Mouse (Mus musculus): ENCODE data around the gene Esyt3. TPM values are rescaled to one million over a fixed set of nuclear protein-coding genes. Genes with fewer than 3 reads are reported as not detected.

Esyt3 gene
- total RNA-seq, 2 experiments from 2014 or later = not detected

- no peak for DNase-seq
- intact Hi-C loops (cut with DNase I) = no loop called here
Observed at GRCm38 (mm10) chr9:99357561-99357920, 816 bp downstream of the Esyt3 start.

- no peak for DNase-seq
- intact Hi-C loops (cut with DNase I) = no loop called here
Observed at GRCm38 (mm10) chr9:99355971-99356370, 2.4 kb downstream of the Esyt3 start.

- no peak for DNase-seq
Observed at GRCm38 (mm10) chr9:99354796-99355195, 3.6 kb downstream of the Esyt3 start.

GRCm38 (mm10) chr9:99353390-99353789 lies 5.0 kb downstream of the Esyt3 start:
- DNase-seq = no peak
- intact Hi-C loops (cut with DNase I) = no loop called here

More at GRCm38 (mm10) chr9:99354796-99355195, 3.6 kb downstream of the Esyt3 start:
- intact Hi-C loops (cut with DNase I) = no loop called here

- no peak for DNase-seq
- intact Hi-C loops (cut with DNase I) = no loop called here
Observed at GRCm38 (mm10) chr9:99352964-99353363, 5.4 kb downstream of the Esyt3 start.

GRCm38 (mm10) chr9:99345351-99345792 lies 13.0 kb downstream of the Esyt3 start:
- no peak for DNase-seq
- intact Hi-C loops (cut with DNase I) = no loop called here

- intact Hi-C loops (cut with DNase I) = no loop called here
- DNase-seq = no peak
Observed at GRCm38 (mm10) chr9:99341600-99341999, 16.8 kb downstream of the Esyt3 start.

- DNase-seq = no peak
- intact Hi-C loops (cut with DNase I) = no loop called here
Observed at GRCm38 (mm10) chr9:99340126-99340525, 18.2 kb downstream of the Esyt3 start.

GRCm38 (mm10) chr9:99339182-99339581 lies 19.2 kb downstream of the Esyt3 start:
- intact Hi-C loops (cut with DNase I) = loop anchor here (2.0 kb wide), 1 partner anchor 110 kb away; no protein-coding TSS in a partner anchor

GRCm38 (mm10) chr9:99338293-99338692 lies 20.1 kb downstream of the Esyt3 start:
- intact Hi-C loops (cut with DNase I) = loop anchor here (2.0 kb wide), 1 partner anchor 111 kb away; no protein-coding TSS in a partner anchor
- no peak for DNase-seq

More at GRCm38 (mm10) chr9:99339182-99339581, 19.2 kb downstream of the Esyt3 start:
- DNase-seq = no peak

- intact Hi-C loops (cut with DNase I) = no loop called here
- no peak for DNase-seq
Observed at GRCm38 (mm10) chr9:99336538-99336937, 21.8 kb downstream of the Esyt3 start.

GRCm38 (mm10) chr9:99326881-99327280 lies 31.5 kb downstream of the Esyt3 start:
- intact Hi-C loops (cut with DNase I) = no loop called here
- no peak for DNase-seq

- intact Hi-C loops (cut with DNase I) = no loop called here
- no peak for DNase-seq
Observed at GRCm38 (mm10) chr9:99325961-99326360, 32.4 kb downstream of the Esyt3 start.

- intact Hi-C loops (cut with DNase I) = no loop called here
Observed at GRCm38 (mm10) chr9:99325208-99325929, 33.0 kb downstream of the Esyt3 start.

GRCm38 (mm10) chr9:99320006-99320405 lies 38.4 kb downstream of the Esyt3 start:
- intact Hi-C loops (cut with DNase I) = no loop called here
- DNase-seq = no peak

More at GRCm38 (mm10) chr9:99325208-99325929, 33.0 kb downstream of the Esyt3 start:
- DNase-seq = no peak

- intact Hi-C loops (cut with DNase I) = no loop called here
- DNase-seq = no peak
Observed at GRCm38 (mm10) chr9:99319343-99319951, 38.9 kb downstream of the Esyt3 start.

GRCm38 (mm10) chr9:99306226-99306625 lies 52.1 kb downstream of the Esyt3 start:
- intact Hi-C loops (cut with DNase I) = no loop called here

GRCm38 (mm10) chr9:99304296-99304695 lies 54.1 kb downstream of the Esyt3 start:
- no peak for DNase-seq
- intact Hi-C loops (cut with DNase I) = no loop called here

More at GRCm38 (mm10) chr9:99306226-99306625, 52.1 kb downstream of the Esyt3 start:
- no peak for DNase-seq

Data from gastrocnemius, postnatal 36 days (tissue).